Mouse (Mus musculus) stomach, postnatal 0 days (tissue): ENCODE data around the gene Ncaph2. TPM values are rescaled to one million over a fixed set of nuclear protein-coding genes. Genes with fewer than 3 reads are reported as not detected.

Source experiments
- ATAC-seq: fragments of 200-750 bp; cut with Nextera tagmentation; 2 replicates; pipeline ENCODE4 v1.8.0; 2017; ENCODE audit not compliant: low FRiP score, low TSS enrichment
- DNase-seq: peaks from one replicate; pipeline ENCODE4 v3.0.0-alpha.2; 2016; ENCODE audit warnings: low spot score
- H3K27ac ChIP-seq: fragments of 300-500 bp; sonication (generic); replicated peaks from 2 replicates; pipeline ENCODE4 v1.5.1; 2014; ENCODE audit warnings: mild to moderate bottlenecking, control low read depth
- H3K27me3 ChIP-seq: fragments of 300-500 bp; sonication (generic); 2 replicates; pipeline ENCODE4 v1.6.1; 2014; ENCODE audit warnings: low read length; ENCODE audit not compliant: control insufficient read depth, insufficient read depth
- H3K36me3 ChIP-seq: fragments of 300-500 bp; sonication (generic); 2 replicates; pipeline ENCODE4 v1.6.1; 2014; ENCODE audit warnings: low read length, mixed read lengths; ENCODE audit not compliant: control insufficient read depth, insufficient read depth
- H3K4me1 ChIP-seq: fragments of 300-500 bp; sonication (generic); replicated peaks from 2 replicates; pipeline ENCODE4 v1.6.1; 2014; ENCODE audit warnings: antibody characterized with exemption; ENCODE audit not compliant: control insufficient read depth, insufficient read depth
- H3K4me2 ChIP-seq: fragments of 300-500 bp; sonication (generic); replicated peaks from 2 replicates; pipeline ENCODE4 v1.6.1; 2014; ENCODE audit warnings: low read depth, mild to moderate bottlenecking, control low read depth, moderate library complexity
- H3K4me3 ChIP-seq: fragments of 300-500 bp; sonication (generic); 2 replicates; pipeline ENCODE4 v1.5.1; 2014; ENCODE audit warnings: low read depth, low read length, control low read depth
- H3K9ac ChIP-seq: fragments of 300-500 bp; sonication (generic); 2 replicates; pipeline ENCODE4 v1.6.1; 2014; ENCODE audit warnings: mild to moderate bottlenecking, low read length, control low read depth, mixed read lengths
- H3K9me3 ChIP-seq: fragments of 300-500 bp; sonication (generic); 2 replicates; pipeline ENCODE4 v1.6.1; 2016; ENCODE audit warnings: low read length; ENCODE audit not compliant: control insufficient read depth
- CTCF ChIP-seq: IDR thresholded peaks from 2 replicates; pipeline ENCODE4 v1.5.1; 2016; ENCODE audit warnings: antibody characterized with exemption, low read depth, mild to moderate bottlenecking, moderate library complexity
- EP300 ChIP-seq: optimal IDR thresholded peaks from 2 replicates; pipeline ENCODE3; 2016; ENCODE audit warnings: antibody characterized with exemption
- WGBS: fragments of 180-500 bp; shearing (Covaris S2); extraction: QIAGEN DNeasy Blood & Tissue Kit; methylation state at CpG from one replicate; pipeline ENCODE4 v1.1.7; 2014; 5-methylcytosine and 5-hydroxymethylcytosine counted together
- polyA plus RNA-seq: library from polyadenylated mRNA; unstranded; fragments of >200 nt; fragmentation: Nextera tagmentation; extraction: Ambion mirVana; gene quantifications from 2 replicates; pipeline ENCODE4 v1.2.1, GENCODE M21; 2015

Gene Ncaph2
- polyA plus RNA-seq, 1 experiment from 2014 or later: 72.8 TPM

DNA sequence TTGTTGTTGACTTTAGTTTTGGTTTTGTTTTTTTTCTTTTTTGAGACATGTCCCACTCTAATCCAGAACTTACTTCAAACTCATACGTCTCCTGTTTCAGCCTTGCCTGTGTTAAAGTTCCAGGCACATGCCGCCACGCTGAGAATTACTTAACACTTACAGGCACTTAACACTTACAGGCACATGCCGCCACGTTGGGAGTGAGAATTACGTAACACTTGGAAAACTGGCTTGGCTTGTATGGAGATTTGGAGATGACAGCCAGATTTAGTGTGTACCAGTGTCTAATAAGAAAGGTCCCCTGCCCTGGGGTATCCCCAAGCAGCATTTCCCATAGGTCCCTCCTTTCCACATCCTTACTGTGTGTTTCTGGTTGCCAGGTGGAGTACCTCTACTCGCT, 7.5 kb downstream of the Ncaph2 start:
- no peak overlapping the region for H3K9ac ChIP-seq
- H3K4me1 ChIP-seq: no peaks in the 10 kb centered on the region
- no peak overlapping the region for H3K27ac ChIP-seq
- no peak for DNase-seq
- whole genome bisulfite sequencing: 75% methylated on average over 7 of the region's 7 CpGs
- H3K4me2 ChIP-seq: no peak overlapping the region
- no peak overlapping the region for H3K4me3 ChIP-seq
- TF ChIP-seq CTCF (no peak), EP300 (no peak)
- H3K27me3 ChIP-seq: no peaks in the 10 kb centered on the region
- peaks cover 40% of the 10 kb centered on the region for H3K36me3 ChIP-seq
- H3K9me3 ChIP-seq: no peaks in the 10 kb centered on the region
- ATAC-seq: no peak

DNA sequence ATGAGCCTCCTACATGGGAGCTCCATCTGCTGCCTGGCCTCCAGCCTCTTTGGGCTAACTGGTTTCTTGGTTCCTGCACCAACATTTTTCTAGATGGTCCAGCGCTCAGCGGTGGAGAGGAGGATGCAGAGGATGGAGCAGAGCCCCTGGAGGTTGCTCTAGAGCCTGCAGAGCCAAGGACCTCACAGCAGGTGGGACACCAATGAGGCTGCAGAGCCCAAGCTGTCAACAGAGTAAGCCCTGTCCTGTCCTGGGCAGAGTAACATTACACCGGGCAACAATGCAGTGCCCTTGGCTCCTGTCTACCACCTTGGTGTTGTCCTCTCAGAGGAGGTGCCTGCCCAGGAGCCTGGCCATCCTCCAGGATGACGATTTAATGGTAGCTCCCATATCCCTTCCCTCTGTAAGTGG, 9.6 kb downstream of the Ncaph2 start:
- WGBS: 88% methylated on average over 4 of the region's 4 CpGs
- no peak for ATAC-seq
- TF ChIP-seq EP300 (no peak), CTCF (no peak)
- Histone ChIP-seq H3K4me3 (no peak overlapping the region), H3K36me3 (peaks cover 54% of the 10 kb centered on the region), H3K4me2 (no peak overlapping the region), H3K4me1 (no peaks in the 10 kb centered on the region), H3K27me3 (no peaks in the 10 kb centered on the region), H3K27ac (no peak overlapping the region), H3K9ac (no peak overlapping the region), H3K9me3 (no peaks in the 10 kb centered on the region)
- DNase-seq: no peak

- Histone ChIP-seq H3K9me3 (no peaks in the 10 kb centered on the region), H3K9ac (no peak overlapping the region), H3K4me2 (no peak overlapping the region), H3K27me3 (no peaks in the 10 kb centered on the region), H3K36me3 (peaks cover 30% of the 10 kb centered on the region), H3K27ac (no peak overlapping the region), H3K4me1 (peaks cover 2% of the 10 kb centered on the region; the same call in 1 of the 2 replicates), H3K4me3 (no peak overlapping the region)
- ATAC-seq (no peak), DNase-seq (no peak)
- TF ChIP-seq EP300 (no peak), CTCF (no peak)
- WGBS: 84% methylated on average over 13 of the region's 13 CpGs
These were observed 16.5 kb downstream of the Ncaph2 start for GRCm38 (mm10) chr15:89372068-89372467.

DNA sequence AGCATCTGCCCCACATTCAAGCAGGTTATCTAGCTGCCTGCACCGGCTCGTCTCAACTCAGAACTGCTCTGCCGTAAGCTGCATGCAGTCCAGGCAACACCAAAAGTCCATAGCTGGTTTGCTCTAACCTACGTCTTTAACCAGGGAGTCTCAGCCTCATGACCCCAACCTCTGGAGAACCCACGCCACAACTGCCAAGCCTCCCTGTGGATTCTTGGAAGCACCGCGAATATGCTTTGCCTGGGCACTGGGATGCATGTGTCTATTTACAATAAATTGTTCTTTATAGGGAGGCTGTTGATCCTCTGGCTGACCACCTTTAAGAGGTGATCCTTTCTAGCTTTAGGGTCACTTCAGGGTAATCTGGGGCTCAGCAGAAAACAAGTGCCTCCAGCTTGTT, 17.0 kb downstream of the Ncaph2 start:
- no peak overlapping the region for H3K9ac ChIP-seq

GRCm38 (mm10) chr15:89373027-89373761, 17.7 kb downstream of the Ncaph2 start:
- H3K9ac ChIP-seq: peak overlapping the region; percentile 66
- peak; percentile 83 for ATAC-seq
- under 1% methylated on average over 35 of the region's 35 CpGs for WGBS

More for the DNA sequence above, 17.0 kb downstream of the Ncaph2 start:
- WGBS: 79% methylated on average over 7 of the region's 7 CpGs
- H3K4me1 ChIP-seq: peaks cover 2% of the 10 kb centered on the region; the same call in 1 of the 2 replicates
- H3K9me3 ChIP-seq: no peaks in the 10 kb centered on the region
- H3K36me3 ChIP-seq: peaks cover 28% of the 10 kb centered on the region
- H3K27me3 ChIP-seq: no peaks in the 10 kb centered on the region
- peak overlapping the region; percentile 90; the same call in 1 of the 2 replicates for H3K4me2 ChIP-seq
- DNase-seq (no peak), ATAC-seq (no peak)
- TF ChIP-seq CTCF (no peak), EP300 (no peak)
- H3K27ac ChIP-seq: no peak overlapping the region
- H3K4me3 ChIP-seq: no peak overlapping the region

DNA sequence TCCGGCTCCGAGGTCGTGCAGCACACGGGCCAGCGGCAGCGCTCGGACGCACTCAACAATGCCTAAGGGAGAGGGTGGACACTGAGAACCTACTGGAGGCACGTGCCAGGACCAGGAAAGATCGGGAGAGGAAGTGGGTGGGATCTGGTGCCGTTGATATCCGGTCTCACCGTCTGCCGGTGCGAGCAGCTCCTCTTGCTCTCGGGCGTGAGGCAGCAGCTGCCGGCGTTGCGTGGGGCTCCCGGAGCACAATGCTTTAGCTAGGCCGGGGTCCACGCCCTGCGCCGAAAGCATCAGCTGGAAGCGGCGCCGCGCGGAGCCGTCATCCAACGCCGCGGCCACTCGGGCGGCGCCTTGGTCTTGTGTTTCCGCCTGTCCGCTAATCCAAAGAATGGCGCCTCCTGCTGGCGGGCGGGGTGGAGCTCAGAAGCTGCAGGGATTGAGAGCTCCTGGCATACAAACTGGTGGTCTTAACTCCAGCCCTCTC, 18.3 kb downstream of the Ncaph2 start, which contains the start of gene Sco2:
TSS of gene Sco2 (minus strand) at position 85 of the 487 bp plus-strand sequence.
- WGBS: under 1% methylated on average over 42 of the region's 42 CpGs
- H3K36me3 ChIP-seq: peaks cover 20% of the 10 kb centered on the region
- peak; percentile 79 for ATAC-seq
- peak within 1 kb of the TSS; percentile 87 for H3K27ac ChIP-seq
- H3K9me3 ChIP-seq: no peaks in the 10 kb centered on the region
- peaks cover 2% of the 10 kb centered on the region; the same call in 1 of the 2 replicates for H3K4me1 ChIP-seq
- DNase-seq: peak; percentile 95
- H3K4me3 ChIP-seq: peak within 1 kb of the TSS; percentile 58
- H3K27me3 ChIP-seq: peaks cover 5% of the 10 kb centered on the region
- peak within 1 kb of the TSS; percentile 90 for H3K4me2 ChIP-seq
- H3K9ac ChIP-seq: peak within 1 kb of the TSS; percentile 66
- peak; percentile 86 for TF ChIP-seq CTCF
- no peak for TF ChIP-seq EP300

More at GRCm38 (mm10) chr15:89373027-89373761, 17.7 kb downstream of the Ncaph2 start:
- Histone ChIP-seq H3K27me3 (peaks cover 4% of the 10 kb centered on the region), H3K9me3 (no peaks in the 10 kb centered on the region), H3K4me2 (peak overlapping the region; percentile 90), H3K27ac (peak overlapping the region; percentile 87), H3K36me3 (peaks cover 26% of the 10 kb centered on the region), H3K4me3 (peak overlapping the region; percentile 58), H3K4me1 (peaks cover 2% of the 10 kb centered on the region; the same call in 1 of the 2 replicates)
- no peak for TF ChIP-seq EP300
- TF ChIP-seq CTCF: peak; percentile 74
- DNase-seq: peak; percentile 88
